Mouse (Mus musculus): ENCODE data around the gene Amfr. TPM values are rescaled to one million over a fixed set of nuclear protein-coding genes. Genes with fewer than 3 reads are reported as not detected.

The Amfr gene
- total and polyA plus RNA-seq, 3 experiments: 86.7 to 126 (median 102) TPM

GRCm38 (mm10) chr8:93981679-93982215 is 30.9 kb downstream of the Amfr start:
- H3K27me3 ChIP-seq (replicated peaks): no peaks in the 10 kb centered on the region
- TF ChIP-seq UBTF (IDR thresholded peaks at IDR 0.05; ENCODE audit: low read depth, low read length) (no peak), USF2 (conservative IDR thresholded peaks at IDR 0.05; ENCODE audit: low read depth, low read length) (no peak), JUN (IDR thresholded peaks at IDR 0.05; ENCODE audit: insufficient read depth, low read depth, low read length) (no peak)
- in situ Hi-C loops (cut with MboI; ENCODE audit: low pct_ligation_motif_present, low pct_unique_long_range_greater_than_20kb, low sequenced_read_pairs): no loop called here
- peaks cover 2% of the 10 kb centered on the region for H3K9me3 ChIP-seq (replicated peaks; ENCODE audit: low read length)
- peaks cover 75 to 91% of the 10 kb centered on the region in 2 experiments for H3K36me3 ChIP-seq (replicated peaks in 1 of 2; ENCODE audit: control insufficient read depth in 1 of 2, insufficient read depth in 1 of 2, low read length in 1 of 2)
- no peak overlapping the region for H3K4me3 ChIP-seq (replicated peaks in 1 of 3; ENCODE audit: low read depth in 2 of 3, low read length in 2 of 3, poor library complexity in 1 of 3)
- peaks cover 0 to 4% of the 10 kb centered on the region in 2 experiments; a peak in 1 of 4 replicates for H3K4me1 ChIP-seq (ENCODE audit: control insufficient read depth in 1 of 2, insufficient read depth in 2 of 2)
- no peaks in the 10 kb centered on the region; the same call in 1 of the 2 replicates for H3K79me2 ChIP-seq (replicated peaks; ENCODE audit: control insufficient read depth, extremely low read depth, insufficient read depth, poor library complexity, severe bottlenecking)
- no peak overlapping the region for H3K27ac ChIP-seq (ENCODE audit: insufficient read depth, low read depth)
- no peak for DNase-seq (ENCODE audit: extremely low read depth)
- no peak overlapping the region for H3K9ac ChIP-seq (ENCODE audit: insufficient read depth, low read depth)
- H3K4me2 ChIP-seq (ENCODE audit: insufficient read depth, low read depth, poor library complexity, severe bottlenecking): no peak overlapping the region
- dilution Hi-C loops (cut with MboI; ENCODE audit: extremely low pct_ligation_motif_present, extremely low pct_unique_long_range_greater_than_20kb, low sequenced_read_pairs): no loop called here

DNA sequence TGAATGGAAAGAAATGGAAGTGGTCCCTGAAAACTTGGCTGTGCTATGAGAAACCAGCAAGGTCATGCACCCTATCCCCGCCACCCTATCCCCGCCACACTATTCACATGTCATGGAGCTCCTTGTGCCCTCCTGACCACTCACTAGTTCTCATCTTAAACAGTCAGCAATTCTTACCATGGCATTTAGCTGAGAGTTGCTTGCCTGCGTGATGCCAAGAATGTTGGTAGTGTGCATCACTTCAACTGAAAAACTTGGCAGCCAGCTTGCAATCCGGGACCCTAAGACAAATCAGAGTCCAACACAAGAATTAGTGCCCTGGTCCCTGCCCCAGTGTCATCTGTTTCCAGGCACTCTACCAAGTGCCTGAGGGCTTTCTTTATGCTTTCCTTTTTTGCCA is 32.5 kb downstream of the Amfr start:
- Histone ChIP-seq H3K27ac (ENCODE audit: insufficient read depth, low read depth) (no peak overlapping the region), H3K36me3 (replicated peaks in 1 of 2; ENCODE audit: control insufficient read depth in 1 of 2, insufficient read depth in 1 of 2, low read length in 1 of 2) (peaks cover 80 to 93% of the 10 kb centered on the region in 2 experiments), H3K9me3 (replicated peaks; ENCODE audit: low read length) (peaks cover 2% of the 10 kb centered on the region), H3K4me3 (replicated peaks in 1 of 3; ENCODE audit: low read depth in 2 of 3, low read length in 2 of 3, poor library complexity in 1 of 3) (no peak overlapping the region), H3K9ac (ENCODE audit: insufficient read depth, low read depth) (no peak overlapping the region), H3K4me1 (ENCODE audit: control insufficient read depth in 1 of 2, insufficient read depth in 2 of 2) (peaks cover 0 to 4% of the 10 kb centered on the region in 2 experiments; a peak in 1 of 4 replicates), H3K4me2 (ENCODE audit: insufficient read depth, low read depth, poor library complexity, severe bottlenecking) (no peak overlapping the region), H3K27me3 (replicated peaks) (no peaks in the 10 kb centered on the region), H3K79me2 (replicated peaks; ENCODE audit: control insufficient read depth, extremely low read depth, insufficient read depth, poor library complexity, severe bottlenecking) (no peaks in the 10 kb centered on the region; the same call in 1 of the 2 replicates)
- TF ChIP-seq CTCF (conservative IDR thresholded peaks at IDR 0.05 in 1 of 2, IDR thresholded peaks at IDR 0.05 in 1 of 2; ENCODE audit: low read depth in 2 of 2, low read length in 2 of 2): no peak
- TF ChIP-seq TBP (conservative IDR thresholded peaks at IDR 0.05; ENCODE audit: low read depth, low read length): no peak
- no peak for TF ChIP-seq MYC (IDR thresholded peaks at IDR 0.05; ENCODE audit: low read depth, low read length)
- TF ChIP-seq USF1 (IDR thresholded peaks at IDR 0.05; ENCODE audit: low read depth, low read length): no peak
- TF ChIP-seq ZKSCAN1 (IDR thresholded peaks at IDR 0.05; ENCODE audit: borderline replicate concordance, low read depth, low read length): no peak
- no peak for TF ChIP-seq NELFE (IDR thresholded peaks at IDR 0.05; ENCODE audit: low read depth, low read length)
- TF ChIP-seq PAX5 (IDR thresholded peaks at IDR 0.05; ENCODE audit: low read length): no peak
- TF ChIP-seq JUN (IDR thresholded peaks at IDR 0.05; ENCODE audit: insufficient read depth, low read depth, low read length): no peak
- no peak for TF ChIP-seq JUND (conservative IDR thresholded peaks at IDR 0.05; ENCODE audit: low read depth, low read length)
- TF ChIP-seq CHD2 (IDR thresholded peaks at IDR 0.05; ENCODE audit: low read length): no peak
- no peak for TF ChIP-seq ZNF384 (IDR thresholded peaks at IDR 0.05; ENCODE audit: low read depth, low read length)
- no peak for TF ChIP-seq MAFK (IDR thresholded peaks at IDR 0.05; ENCODE audit: insufficient replicate concordance, low read length)
- TF ChIP-seq ETS1 (conservative IDR thresholded peaks at IDR 0.05; ENCODE audit: low read depth, low read length): no peak
- TF ChIP-seq USF2 (conservative IDR thresholded peaks at IDR 0.05; ENCODE audit: low read depth, low read length): no peak
- in situ Hi-C loops (cut with MboI; ENCODE audit: low pct_ligation_motif_present, low pct_unique_long_range_greater_than_20kb, low sequenced_read_pairs) (no loop called here), dilution Hi-C loops (cut with MboI; ENCODE audit: extremely low pct_ligation_motif_present, extremely low pct_unique_long_range_greater_than_20kb, low sequenced_read_pairs) (no loop called here)
- no peak for DNase-seq (ENCODE audit: extremely low read depth)
